Mouse (Mus musculus) left cerebral cortex, adult 8-10 months (tissue): Measurements from ENCODE around the gene Ddx39. TPM values are rescaled to one million over a fixed set of nuclear protein-coding genes. Genes with fewer than 3 reads are reported as not detected.

Source experiments
- DNase-seq, 2 experiments: peaks; one replicate each; pipeline ENCODE4 v3.0.0; 2022; ENCODE audit warnings: low spot score in 2 of 2
- microRNA-seq, 2 experiments: library from miRNA; unstranded; fragments of <30 nt; microRNA quantifications; one replicate each; pipeline ENCODE4 v1.2.0; 2022
- total RNA-seq, 4 experiments: library from RNA; stranded (reverse); gene quantifications; 2 replicates each; pipeline ENCODE4 v1.2.4; 2022

The Ddx39 gene
- total RNA-seq, 4 experiments from 2014 or later, result 14.4 to 18.4 (median 16.3) TPM

DNA sequence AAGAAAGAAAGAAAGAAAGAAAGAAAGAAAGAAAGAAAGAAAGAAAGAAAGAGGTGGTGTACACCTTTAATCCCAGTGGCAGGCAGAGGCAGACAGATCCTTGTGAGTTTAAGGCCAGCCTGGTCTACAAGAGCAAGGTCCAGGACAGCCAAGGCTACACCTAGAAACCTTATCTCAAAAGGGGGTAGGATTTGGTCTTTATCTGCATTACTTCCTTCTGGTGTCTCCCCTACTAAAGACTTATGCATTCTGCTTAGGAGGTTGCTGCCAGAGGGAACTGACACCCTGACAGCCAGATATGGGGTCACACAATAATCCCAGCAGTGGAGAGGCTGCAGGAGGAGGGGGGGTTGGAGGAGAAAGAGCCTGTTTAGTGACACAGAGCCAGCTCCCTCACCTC lies 50.7 kb downstream of the Ddx39 start:
- DNase-seq, result no peak

- no peak for DNase-seq
Observed at GRCm38 (mm10) chr8:83767442-83767841, 52.5 kb downstream of the Ddx39 start.

GRCm38 (mm10) chr8:83768526-83768925 lies 53.5 kb downstream of the Ddx39 start:
- no peak for DNase-seq

DNA sequence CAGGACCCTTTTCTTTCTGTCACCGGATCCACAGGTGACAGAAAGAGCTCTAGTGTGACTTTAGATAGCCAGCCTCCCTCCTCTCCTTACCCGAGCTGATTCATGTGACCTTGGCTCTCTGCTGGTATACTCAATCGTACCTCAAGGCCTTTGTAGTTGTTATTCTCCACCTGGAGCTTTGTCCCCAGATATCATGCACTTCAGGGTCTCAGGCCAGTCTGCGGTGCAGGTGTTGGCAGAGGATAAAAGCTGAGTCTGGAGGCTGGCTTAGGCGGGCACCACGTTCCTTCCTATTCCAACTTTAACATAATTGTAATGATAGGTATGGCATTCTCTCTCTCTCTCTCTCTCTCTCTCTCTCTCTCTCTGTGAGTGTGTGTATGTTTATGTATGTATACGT lies 54.7 kb downstream of the Ddx39 start:
- DNase-seq, result no peak

DNA sequence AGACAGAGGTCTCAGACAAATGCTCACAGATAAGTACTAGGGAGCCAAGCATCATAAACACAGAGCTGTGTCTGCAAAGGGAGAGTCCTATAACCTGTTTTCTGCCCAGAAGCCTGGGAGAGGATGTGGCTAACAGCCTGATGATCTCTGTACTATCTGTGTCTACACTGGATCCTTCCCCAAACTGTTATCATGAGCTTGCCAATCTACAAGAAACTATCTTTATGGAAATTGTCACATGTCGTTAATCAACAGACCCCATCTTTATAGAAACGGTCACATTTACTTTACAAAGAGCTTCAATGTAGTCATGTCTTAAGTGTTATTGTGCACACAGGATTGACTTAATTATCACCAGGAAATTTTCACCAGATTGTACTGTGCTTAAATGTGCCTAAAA lies 55.7 kb downstream of the Ddx39 start:
- DNase-seq, result no peak

- no peak for DNase-seq
Observed at GRCm38 (mm10) chr8:83771791-83772190, 56.8 kb downstream of the Ddx39 start.

- DNase-seq, result peak in 1 of 2 experiments; percentile 30
Observed at GRCm38 (mm10) chr8:83772701-83773451, 57.9 kb downstream of the Ddx39 start.

DNA sequence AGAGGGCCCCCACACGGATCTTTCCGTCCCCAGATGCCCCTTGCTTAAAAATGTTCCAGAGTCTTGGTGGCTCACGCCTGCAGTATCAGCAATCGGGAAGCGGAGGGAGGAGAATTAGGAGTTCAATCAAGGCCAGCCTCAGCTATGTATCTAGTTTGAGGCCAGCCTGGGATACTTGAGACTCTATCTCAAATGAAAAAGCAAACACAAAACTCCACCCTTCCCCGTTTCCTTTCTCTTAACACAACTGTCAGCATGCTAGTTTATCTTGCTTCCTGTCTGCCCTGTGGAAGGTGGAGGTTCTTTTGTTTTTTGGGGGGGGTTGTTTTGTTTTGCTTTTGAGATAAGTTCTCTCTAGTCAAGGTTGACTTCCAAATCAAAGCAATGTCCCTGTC lies 58.5 kb downstream of the Ddx39 start:
- no peak for DNase-seq

GRCm38 (mm10) chr8:83774221-83774620 lies 59.2 kb downstream of the Ddx39 start:
- DNase-seq, result no peak

Small RNAs within 50 kb of the gene (microRNA-seq; reads per million reads assigned to microRNA genes)
- 0 to 0.22 reads per million in 2 experiments for gene Mir1668

Other genes with a start within 250 kb of the Ddx39 start
- not detected for gene Olfr370, start 179.4 kb upstream of the Ddx39 start, total RNA-seq
- 100 to 1,000 TPM; 115 to 152 (median 134) TPM for gene Ndufb7, start 148.5 kb upstream of the Ddx39 start, total RNA-seq
- gene Tecr, start 107.2 kb upstream of the Ddx39 start, total RNA-seq, result 100 to 1,000 TPM; 638 to 678 (median 672) TPM
- 10 to 100 TPM; 44.9 to 46.9 (median 45.6) TPM for gene Dnajb1, start 107.0 kb upstream of the Ddx39 start, total RNA-seq
- 10 to 100 TPM; 72.9 to 74.5 (median 74.3) TPM for gene Gipc1, start 62.5 kb upstream of the Ddx39 start, total RNA-seq
- 1 to 10 TPM in 3 of 4 experiments, under 1 TPM in 1; 0.83 to 1.5 (median 1.3) TPM for gene Ptger1, start 48.5 kb upstream of the Ddx39 start, total RNA-seq
- gene Pkn1, start 16.0 kb upstream of the Ddx39 start, total RNA-seq, result 10 to 100 TPM; 52.2 to 66.2 (median 54.8) TPM
- 10 to 100 TPM in 1 of 4 experiments, 1 to 10 TPM in 3; 8.3 to 12.2 (median 8.8) TPM for gene Adgre5, start 26.1 kb downstream of the Ddx39 start, total RNA-seq
- 100 to 1,000 TPM; 330 to 370 (median 359) TPM for gene Adgrl1, start 184.9 kb downstream of the Ddx39 start, total RNA-seq
- under 1 TPM; 0.26 to 0.76 (median 0.34) TPM for gene Gm10644, start 240.0 kb downstream of the Ddx39 start, total RNA-seq
- gene Asf1b, start 240.3 kb downstream of the Ddx39 start, total RNA-seq, result 1 to 10 TPM in 3 of 4 experiments, under 1 TPM in 1; 0.83 to 1.1 (median 1.0) TPM